Mouse (Mus musculus): Measurements from ENCODE around the gene Actn1.
"Not testable (repeated sequence)": the region's sequence is repeated elsewhere in the genome, so short reads cannot be mapped to it uniquely, and the experiment has no call there.

The Actn1 gene

DNA sequence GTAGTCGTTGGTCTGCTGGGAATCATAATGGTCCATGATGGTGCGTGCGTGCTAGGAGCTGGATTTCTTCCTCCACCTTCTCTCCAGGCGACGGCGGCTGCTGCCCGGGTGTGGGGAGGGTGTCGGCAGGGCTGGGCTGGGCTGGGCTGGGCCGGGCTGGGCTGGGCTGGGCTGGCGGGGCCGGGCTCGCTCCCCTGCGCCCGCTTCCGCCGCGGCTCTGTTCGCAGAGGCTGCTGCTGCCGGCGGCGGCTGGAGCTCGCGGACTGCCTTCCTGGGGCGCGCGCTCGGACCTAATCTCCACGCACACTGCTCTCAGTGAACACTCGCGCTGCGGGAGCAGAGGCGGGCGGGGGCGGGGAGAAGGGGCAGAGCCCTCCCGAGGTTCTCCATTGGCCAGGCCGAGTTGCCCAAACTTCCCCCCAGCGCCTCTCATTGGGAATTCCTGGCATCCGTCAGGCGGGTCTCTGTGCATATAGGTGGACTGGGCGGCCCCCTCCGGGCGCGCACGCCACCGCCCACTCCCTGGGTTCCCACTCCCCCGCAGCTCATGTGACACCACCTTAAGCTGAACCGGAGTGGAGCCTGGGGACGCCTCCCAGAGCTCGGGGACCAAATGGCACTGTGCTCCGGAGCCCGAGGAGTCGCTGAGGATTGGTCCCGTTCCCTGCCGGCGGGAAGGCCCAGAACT is at the start of gene Actn1:
TSS of gene Actn1 (minus strand) at position 316 of the 688 bp plus-strand sequence.
- DNase-seq (ENCODE audit: low read depth, low spot score): peak; percentile 98

GRCm38 (mm10) chr12:80307556-80307955 is 47.4 kb upstream of the Actn1 start:
- no peak for DNase-seq (ENCODE audit: low read depth, low spot score)

DNA sequence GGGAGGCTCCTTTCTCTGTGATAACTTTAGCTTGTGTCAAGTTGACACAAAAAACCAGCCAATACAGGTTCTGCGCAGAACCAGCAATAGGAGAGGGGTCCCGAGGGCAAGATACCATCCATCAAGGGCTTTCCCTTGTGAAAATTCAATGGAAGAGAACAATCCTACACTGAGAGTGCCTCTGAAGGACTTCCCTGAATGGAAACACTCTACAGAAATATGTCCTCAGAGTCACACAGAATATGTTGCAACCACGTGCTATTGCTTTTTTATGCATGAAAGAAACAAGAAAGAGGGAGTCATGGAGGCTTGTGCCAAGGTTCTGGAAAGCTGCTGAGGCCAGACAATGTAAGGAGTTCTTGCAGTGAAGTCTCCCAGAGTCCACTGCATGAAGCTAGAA is 44.3 kb upstream of the Actn1 start:
- DNase-seq (ENCODE audit: low read depth, low spot score): no peak

DNA sequence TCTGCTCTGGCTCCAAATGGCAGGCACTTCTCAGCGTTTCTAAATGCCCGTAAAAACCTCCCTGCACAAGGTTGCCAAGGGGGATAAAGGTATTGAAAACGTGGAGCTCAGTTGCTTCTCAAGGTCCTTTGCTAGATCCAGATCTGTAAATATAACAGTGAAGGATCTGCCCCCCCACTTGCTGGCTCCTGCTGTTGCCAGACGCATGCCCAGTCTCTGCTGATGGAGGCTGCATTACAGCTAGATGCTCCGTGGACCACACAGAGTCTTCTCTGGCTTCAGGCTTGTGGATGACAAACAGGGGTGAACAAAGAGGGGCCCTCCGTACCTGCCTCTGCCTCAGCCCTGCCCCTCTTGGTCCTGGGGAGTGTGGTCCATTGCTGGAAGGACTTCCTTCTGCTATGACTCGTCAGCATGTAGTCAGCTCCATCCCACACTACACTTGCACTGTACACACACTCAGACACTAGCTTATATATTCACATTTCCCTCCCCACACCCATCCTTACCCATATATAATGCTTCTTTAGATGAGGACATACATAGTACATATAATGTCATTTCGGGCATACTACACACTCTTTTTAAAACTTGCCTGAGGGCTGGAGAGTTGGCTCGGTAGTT is 40.8 kb upstream of the Actn1 start:
- DNase-seq (ENCODE audit: low read depth, low spot score): peak; percentile 51

DNA sequence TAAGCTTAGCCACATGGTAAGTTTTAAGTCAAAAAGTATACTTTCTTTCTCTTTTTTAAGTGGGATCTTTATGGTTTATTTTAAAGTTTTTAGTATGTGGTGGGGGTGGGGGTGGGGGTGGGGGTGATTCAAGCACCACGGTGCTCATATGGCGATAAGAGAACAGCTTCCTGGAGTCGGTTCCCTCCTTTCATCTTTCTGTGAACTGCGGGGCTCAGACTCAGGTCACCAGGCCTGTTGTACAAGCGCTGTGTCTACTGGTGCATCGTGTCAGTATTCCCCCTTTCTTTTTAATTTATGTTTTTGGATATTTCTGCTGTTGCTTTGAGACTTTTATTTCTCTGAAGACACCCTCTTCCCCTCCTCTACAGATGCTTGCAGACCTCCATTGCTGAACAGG is 38.5 kb upstream of the Actn1 start:
- DNase-seq (ENCODE audit: low read depth, low spot score): no peak

DNA sequence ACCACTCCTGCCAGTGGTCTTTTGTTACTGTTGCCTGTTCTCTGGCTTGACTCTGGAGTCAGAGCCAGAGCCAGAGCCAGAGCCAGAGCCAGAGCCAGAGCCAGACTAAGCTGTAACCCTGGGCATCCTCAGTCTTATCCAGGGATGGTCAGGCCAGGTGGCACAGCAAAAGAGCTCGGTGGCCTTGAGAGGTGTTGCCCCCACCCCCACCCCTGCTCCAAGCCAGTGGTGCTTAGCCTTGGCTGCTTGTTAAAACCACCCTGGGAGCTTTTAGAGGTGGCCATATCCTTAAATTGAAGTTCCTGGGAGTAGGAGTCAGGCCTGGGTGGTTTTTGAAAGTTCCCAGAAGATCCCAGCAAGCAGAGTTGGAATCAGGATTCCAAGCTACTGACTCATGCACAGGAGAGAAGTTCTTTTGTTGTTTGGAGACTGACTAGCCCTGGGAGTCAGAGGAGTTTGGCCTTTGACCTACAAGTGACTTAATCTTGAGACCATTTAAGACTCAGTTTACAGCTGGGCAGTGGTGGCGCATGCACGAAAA is 31.8 kb upstream of the Actn1 start:
- no peak for DNase-seq (ENCODE audit: low read depth, low spot score)

- peak; percentile 48 for DNase-seq (ENCODE audit: low read depth, low spot score)
These were observed 30.8 kb upstream of the Actn1 start for GRCm38 (mm10) chr12:80290964-80291363.

DNA sequence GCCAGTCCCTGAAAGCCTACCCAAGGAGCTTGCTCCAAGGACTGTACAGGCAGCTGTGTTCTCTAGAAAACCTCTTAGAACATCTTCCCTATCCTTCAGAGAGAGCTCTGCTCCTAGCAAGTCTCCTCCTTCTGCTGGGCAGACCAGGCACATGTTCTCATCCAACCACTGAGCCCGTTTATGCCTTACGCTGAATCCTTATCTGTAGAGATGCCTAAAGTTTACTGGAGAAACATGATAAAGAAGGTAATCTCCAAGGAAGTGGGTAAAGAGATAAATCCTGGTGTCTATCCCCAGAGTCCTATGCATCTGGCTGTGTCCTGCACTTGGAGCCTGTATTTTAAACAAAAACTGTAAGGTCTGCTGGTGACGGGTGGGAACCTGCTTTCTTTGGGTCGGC is 30.3 kb upstream of the Actn1 start:
- DNase-seq (ENCODE audit: low read depth, low spot score): no peak

DNA sequence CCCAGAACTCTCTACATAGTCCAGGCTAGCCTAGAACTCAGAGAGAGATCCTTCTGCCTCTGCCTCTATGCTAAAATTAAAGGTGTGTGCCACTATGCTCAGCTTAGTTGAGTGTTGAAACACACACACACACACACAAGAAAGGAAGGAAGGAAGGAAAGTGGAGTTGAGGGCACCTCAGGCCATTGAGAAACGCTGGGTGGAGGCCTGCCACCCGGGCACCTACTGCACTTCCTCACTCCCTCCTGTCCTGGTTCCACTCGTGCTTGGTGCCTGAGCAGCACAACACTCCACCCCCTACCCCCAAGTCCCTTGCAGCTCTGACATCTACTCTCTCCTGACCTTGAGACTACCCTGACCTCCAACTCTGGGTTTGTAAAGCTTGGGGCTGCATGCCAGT is 29.6 kb upstream of the Actn1 start:
- no peak for DNase-seq (ENCODE audit: low read depth, low spot score)

DNA sequence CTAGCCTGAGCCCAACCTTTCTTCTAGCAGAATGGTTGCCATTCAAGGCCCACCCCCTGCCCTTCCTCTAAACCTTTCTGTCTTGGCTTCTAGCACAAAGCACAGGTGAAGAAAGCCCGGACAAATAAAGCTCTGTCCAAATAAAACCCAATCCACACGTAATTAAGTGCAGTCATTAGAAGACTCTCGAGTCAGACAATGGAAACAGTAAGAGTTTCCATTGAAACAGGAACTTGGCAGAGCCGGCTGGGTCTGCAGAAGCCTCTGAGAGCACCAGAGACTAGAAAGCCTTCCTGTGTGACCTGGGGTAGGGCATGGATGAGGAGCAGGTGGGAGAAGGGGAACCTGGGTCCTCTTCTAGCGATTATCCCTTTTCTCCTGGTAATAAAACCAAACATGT is 25.7 kb upstream of the Actn1 start:
- DNase-seq (ENCODE audit: low read depth, low spot score): no peak

- DNase-seq (ENCODE audit: low read depth, low spot score): not testable (repeated sequence)
These were observed 24.1 kb upstream of the Actn1 start for GRCm38 (mm10) chr12:80284251-80284650.

DNA sequence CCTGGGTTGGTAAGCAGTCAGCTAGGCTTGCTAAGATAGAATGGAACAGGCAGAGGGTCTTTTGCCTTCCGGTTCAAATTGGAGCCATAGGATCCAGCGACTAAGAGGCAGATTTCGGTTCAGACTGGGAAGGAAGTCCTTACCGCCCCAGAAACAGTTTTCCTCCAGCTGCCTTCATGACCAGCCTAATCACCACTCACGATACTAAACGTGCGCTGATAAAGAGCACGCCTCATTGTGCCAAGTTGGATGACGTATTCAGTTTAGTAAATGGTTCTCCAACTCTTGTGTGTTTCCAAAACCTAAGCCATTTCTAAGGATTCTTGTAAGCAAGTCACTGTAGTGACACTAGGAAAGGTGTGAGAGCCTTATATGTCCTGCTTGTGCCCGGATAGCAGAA is 18.7 kb upstream of the Actn1 start:
- DNase-seq (ENCODE audit: low read depth, low spot score): no peak

DNA sequence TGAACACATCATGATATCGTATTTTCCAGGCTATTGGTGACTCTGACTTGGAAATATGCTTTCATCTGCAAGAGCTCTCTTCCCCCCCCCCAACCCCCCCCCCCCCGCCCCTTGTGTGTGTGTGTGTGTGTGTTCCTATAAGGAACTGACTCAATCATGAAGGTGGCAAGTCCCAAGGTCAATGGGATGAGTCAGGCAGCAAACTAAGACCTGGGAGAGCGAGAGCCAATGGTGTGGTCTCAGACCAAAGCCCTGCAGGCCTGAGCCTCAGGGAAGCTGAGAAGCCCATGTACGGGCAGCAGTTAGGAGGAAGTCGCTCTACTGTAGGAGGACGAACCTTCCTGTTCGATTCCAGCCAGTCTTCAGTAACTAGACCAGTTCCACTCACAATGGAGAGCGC is 17.3 kb upstream of the Actn1 start:
- DNase-seq (ENCODE audit: low read depth, low spot score): no peak

DNA sequence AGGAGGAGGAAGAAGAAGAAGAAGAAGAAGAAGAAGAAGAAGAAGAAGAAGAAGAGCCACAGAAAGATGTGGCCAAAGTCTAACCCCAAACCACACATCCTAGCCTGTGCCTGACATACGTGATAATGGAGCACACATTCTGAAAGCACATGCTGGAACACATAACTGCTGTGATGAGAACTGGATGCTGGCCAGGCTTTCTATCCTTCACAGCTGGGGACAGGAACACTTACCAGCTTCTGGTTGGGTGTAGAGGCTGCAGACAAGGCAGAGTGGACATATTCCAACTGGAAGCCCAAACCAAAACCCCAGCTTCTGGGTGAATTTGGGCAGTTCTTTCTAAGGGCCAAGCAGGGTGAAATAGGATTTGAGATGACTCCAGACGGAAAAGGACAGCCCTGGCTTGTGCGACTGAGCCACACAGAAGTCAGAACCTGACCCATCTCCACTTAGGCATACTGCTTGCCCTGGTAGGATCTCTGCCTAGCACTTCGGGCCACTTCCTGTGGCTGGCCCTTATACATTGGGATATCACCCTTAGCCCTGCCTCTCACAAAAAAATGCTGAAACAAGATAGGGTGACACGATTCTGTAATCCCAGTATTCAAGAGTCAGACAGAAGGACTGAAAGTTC is 15.1 kb upstream of the Actn1 start:
- no peak for DNase-seq (ENCODE audit: low read depth, low spot score)

DNA sequence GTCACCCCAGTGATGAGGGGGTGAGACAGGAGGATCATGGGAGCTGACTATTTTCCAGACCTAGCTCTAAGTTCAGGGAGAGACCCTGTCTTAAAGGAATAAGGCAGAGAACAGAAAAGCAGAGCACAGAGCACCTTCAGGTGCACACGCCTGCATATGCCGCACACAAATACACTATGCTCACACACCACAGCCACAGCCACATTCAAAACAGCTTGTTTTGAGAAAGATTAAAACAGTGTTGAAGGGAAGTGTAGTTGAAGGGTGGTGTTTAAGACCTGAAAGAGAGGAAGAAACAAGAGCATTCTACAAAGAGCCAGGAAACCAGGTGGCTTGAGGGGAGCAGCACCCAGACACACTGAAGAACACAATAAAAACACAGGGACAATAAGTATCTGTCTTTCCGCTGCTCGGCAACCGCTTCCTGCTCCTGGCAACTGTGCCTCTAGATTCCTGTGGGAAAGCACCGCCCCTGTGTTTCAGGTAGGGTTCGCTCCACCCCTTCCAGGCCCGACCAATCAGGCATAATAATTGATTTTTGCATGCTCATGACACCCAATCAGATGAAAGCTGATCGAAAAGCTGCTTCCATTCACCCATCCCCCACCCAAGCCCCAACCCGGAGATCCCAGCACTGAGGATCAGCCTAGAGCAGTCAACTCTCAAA is 13.0 kb upstream of the Actn1 start:
- peak; percentile 74 for DNase-seq (ENCODE audit: low read depth, low spot score)

DNA sequence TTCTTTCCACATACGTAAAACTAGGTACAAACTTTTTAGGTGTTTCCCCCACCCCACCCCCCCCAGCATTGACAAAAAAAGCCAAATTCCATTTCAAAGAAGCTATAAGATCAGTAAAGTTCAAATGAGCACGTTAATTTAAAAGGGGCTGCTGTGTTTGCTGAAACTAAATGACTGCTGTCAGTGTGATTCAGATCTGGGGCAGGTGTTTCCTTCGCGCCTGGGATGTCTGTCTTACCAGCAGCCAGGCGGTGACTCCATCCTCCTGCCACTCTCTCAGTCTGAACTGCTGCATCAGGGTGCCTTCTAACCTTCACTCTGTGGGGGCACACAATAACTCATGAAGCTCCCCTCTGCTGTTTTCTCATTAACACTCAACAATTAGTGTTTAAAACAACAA is 11.6 kb upstream of the Actn1 start:
- DNase-seq (ENCODE audit: low read depth, low spot score): no peak

- no peak for DNase-seq (ENCODE audit: low read depth, low spot score)
These were observed 10.8 kb upstream of the Actn1 start for GRCm38 (mm10) chr12:80270924-80271323.

- no peak for DNase-seq (ENCODE audit: low read depth, low spot score)
These were observed 9.1 kb upstream of the Actn1 start for GRCm38 (mm10) chr12:80269303-80269702.

GRCm38 (mm10) chr12:80267962-80268361 is 7.8 kb upstream of the Actn1 start:
- DNase-seq (ENCODE audit: low read depth, low spot score): peak; percentile 25

DNA sequence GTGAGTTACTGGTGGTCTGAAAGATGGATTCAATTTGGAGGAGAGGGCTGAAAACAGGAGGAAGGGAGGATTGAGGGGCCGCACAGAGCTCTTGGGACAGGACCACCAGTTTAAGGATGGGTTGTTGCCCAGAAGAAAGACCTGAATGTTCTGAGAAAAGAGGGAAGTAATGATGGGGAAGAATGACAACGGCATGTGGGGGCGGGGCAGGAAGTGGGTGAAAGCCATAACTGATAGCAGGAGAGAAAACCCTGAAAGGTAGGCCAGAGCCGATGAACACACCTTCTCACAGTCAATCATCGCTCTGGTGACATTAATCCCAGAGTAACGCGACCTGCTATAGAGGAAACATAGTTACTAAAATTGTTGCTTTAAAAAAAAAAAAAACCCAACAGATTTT is 4.2 kb upstream of the Actn1 start:
- DNase-seq (ENCODE audit: low read depth, low spot score): not testable (repeated sequence)

- DNase-seq (ENCODE audit: low read depth, low spot score): no peak
These were observed 849 bp upstream of the Actn1 start for GRCm38 (mm10) chr12:80260744-80261695.
